Mouse (Mus musculus) urinary bladder, postnatal 14 days (tissue): ENCODE results near the gene Tas2r140.

Experiments used
- DNase-seq: peaks from one replicate; pipeline ENCODE4 v3.0.0; 2021; ENCODE audit warnings: low spot score

The Tas2r140 gene

GRCm38 (mm10) chr6:133055716-133056115, at the start of gene Tas2r140:
Gene Tas2r140 (minus strand): TSS chr6:133055816.
- no peak for DNase-seq

GRCm38 (mm10) chr6:133104609-133104921, 48.9 kb upstream of the Tas2r140 start, which contains the start of gene Smim10l1:
Gene Smim10l1 (plus strand): TSS chr6:133104909.
- DNase-seq: no peak

- no peak for DNase-seq
These were observed 46.8 kb upstream of the Tas2r140 start for GRCm38 (mm10) chr6:133102430-133102829.

- no peak for DNase-seq
These were observed 36.6 kb upstream of the Tas2r140 start for GRCm38 (mm10) chr6:133092226-133092625.

- no peak for DNase-seq
These were observed 18.6 kb downstream of the Tas2r140 start, which contains the start of gene Tas2r103 for GRCm38 (mm10) chr6:133037001-133037400. Gene Tas2r103 (minus strand): TSS chr6:133037101.
